Mouse (Mus musculus): ENCODE measurements around the gene Shank1.

DNA sequence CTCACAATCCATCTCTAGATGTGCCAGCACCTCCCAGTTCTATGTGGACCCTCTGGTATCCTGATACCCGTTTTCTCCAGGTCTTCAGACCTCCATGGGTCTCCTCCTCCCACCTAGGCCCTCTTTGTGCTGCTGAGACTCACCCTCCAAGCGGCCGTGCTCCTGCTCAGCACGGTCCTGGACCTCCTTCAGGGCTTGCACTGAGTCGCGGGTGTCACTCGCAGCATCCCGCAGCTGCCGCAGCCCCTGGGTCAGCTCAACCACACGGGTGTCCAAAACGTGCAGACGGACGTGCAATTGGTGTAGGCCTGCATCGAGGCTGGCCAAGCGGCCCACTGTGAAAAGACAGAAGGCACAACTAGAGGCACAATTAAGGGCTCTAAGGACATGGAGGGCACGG is 4.4 kb upstream of the Shank1 start:
- TF ChIP-seq POLR2A (IDR thresholded peaks at IDR 0.05; ENCODE audit: control insufficient read depth, low read depth, low read length) (no peak), CTCF (IDR thresholded peaks at IDR 0.05; ENCODE audit: control insufficient read depth, insufficient read depth, insufficient replicate concordance, low read depth, low read length) (no peak)

All from testis, adult 2 months (tissue).